Mouse (Mus musculus) retina, adult 2 months (tissue): ENCODE measurements at regions not wholly inside any gene's neighbourhood (a gene's known extent, or its start where the extent isn't known, plus 50 kb on each side); places are given as distances from the start of the nearest gene placed in this dataset.

Source experiments
- DNase-seq: peaks from one replicate; pipeline ENCODE4 v3.0.0-alpha.2; 2012; ENCODE audit warnings: low read depth, low spot score

DNA sequence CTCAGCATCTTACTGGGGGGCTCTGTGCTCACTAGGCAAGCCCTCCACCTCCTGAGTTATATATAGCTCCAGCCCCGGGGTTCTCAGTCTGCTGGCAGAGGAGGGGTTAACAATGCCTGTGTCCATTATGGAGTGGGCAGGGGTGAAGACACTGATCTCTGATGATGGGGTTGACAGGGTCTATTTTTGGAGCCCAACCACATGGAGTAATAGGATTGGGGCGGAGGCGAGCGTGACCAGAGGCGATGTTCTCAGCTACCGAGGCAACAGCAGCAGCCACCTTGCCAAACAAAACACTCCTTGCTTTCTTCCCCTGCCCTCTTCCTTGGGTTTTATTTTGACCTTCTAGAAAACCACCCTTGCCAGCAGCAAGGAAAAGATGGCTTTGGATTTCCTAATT lies 141.1 kb upstream of the Gli2 start:
- DNase-seq, result no peak

DNA sequence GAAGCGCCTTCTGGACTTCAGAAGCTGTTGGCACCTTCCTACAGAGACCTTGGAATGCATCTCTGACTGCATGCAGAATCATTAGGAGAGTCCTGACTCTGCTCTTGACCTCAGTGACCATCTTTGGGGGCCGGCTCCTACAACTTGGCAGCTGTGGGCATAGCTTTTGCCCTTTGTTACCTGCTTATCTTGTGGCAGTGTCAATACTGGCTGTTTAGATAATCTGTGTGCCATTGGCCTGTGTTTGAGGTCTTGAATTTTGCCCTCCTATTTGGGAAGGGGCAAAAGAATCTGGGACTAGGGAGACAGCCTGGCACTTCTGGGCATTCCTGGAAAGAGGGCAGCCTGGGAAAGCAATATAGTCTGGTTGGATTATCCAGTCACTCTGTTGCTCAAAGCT lies 137.8 kb upstream of the Gli2 start:
- no peak for DNase-seq

DNA sequence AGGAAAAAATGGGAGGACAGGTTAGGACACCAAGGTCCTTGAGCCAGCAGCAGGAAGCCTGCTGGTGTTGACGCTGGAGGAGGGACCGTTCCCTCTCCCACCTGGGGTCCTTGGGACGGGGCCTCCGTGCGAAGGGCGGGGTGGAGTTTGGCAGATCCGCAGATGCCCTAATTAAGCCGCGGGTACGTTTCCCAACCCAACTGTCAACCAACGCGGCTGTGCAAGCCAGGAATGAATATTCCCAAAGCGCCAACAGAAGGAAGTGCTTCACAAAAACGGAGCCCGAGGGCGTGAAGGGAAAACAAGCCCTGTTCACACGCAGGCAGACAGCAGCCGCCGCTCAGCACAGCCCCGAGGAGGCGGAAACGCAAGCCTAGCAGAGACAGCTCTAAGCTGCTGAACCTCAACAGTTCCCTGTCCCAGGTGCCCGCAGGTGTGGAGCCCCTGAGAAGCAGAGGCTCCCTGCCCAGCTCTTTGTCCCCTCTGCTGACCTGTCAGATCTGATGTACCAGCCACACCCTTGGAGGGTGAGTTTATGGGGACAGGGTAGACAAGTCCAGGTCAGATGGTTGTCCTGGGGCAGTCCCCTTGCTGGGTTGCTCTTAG lies 136.1 kb upstream of the Gli2 start:
- DNase-seq, result no peak

DNA sequence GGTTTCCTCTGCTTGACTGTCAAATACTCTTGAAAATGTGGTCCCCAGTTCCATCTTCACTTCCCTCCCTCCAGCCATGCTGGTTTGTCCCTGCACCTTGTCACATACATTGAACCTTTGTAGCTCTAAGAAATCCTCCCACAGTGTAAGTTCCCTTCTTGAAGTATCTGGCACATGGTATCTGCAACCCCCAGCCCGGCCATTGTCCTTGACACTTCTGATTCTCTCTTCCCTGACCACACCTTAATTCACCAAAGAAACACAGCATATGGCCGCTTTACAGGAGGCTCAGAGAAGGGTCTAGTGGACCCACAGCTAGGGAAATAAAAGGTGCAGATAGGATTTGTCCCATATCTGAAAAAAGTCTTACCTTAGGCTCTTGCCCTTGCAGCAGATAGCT lies 133.9 kb upstream of the Gli2 start:
- DNase-seq, result no peak

DNA sequence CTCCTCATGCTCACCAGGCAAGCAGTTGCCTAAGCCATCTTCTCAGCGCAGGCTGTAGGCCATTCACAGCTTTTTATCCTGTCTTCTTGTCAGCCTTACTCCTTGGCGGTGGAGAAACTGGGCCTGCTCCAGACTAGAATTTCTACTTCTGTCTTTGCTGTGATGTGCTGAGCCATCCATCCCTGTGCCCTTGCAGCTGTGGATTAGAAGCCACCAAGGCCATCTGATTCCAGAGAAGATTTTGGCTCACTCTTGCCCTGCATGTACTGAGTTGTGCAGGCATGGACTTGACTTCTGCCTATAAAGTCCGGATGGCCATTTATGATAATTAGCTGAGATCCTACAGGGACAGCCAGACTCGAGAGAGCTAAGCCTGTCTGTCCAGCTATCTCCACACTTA lies 133.4 kb upstream of the Gli2 start:
- no peak for DNase-seq

DNA sequence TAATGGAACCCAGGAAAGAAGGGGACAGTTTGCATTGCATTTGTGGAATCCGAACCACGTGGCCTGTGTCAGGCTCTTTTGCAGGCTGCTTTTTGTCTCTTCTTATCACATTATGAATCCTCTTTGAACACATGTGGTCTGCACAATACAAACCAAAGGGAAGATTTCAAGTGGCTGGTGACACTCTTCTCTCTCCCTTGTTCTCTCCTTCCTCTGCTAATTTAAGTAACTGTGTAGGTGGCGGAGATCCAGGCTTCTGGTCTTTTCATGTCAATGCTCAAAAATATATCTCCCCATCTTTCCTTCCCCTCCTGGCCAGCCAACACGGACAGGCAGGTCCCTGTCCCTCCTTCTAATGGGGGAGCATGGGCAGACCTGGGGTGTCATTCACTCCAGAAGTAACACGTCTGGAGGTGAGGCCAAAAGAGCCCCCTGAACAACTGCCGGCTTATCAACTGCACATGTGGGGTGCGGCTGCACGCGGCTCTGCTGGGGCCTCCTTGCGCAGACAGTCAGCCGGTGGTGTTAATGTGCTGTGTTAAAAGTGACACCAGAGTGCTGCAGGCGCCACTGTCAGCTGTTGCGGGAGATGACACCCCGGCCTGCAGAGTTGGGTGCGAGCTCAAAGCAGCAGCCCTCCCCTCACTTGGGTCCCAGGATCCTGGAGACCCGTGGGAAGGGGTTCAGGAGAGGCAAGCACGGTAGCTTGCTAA lies 130.3 kb upstream of the Gli2 start:
- no peak for DNase-seq

DNA sequence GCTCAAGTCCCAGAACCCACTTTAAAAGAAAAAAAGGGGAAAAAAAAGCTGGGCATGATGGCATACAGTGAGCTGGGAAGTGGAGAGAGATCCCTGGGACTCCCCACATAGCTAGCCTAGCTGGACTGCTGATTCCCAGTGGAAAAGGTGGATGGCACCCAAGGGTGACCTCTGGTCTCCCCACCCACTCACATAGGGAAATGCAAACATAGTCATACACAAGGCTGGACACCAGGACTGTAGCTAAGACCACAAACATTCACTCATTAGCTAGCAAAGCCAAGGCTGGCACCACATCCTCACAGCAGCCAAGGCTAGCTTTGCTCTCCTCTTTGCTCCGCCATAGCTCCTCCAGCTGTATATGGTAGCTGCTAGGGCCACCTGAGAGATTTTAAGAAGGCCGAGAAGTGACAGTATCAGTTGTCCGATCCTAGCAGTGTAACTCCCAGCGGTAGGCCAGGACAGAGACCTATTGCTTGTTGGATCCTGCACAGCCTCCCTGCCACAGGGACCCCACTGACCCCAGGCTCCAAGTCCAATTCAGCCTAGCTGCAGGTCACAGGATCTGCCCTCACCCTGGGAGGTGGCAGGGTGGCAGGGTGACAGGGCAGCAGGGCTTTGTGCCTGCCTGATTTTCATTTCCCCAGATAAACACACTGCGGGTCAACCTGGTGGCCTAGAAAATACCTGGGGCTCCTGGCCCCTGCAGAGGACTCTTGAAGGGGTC lies 119.8 kb upstream of the Gli2 start:
- no peak for DNase-seq

DNA sequence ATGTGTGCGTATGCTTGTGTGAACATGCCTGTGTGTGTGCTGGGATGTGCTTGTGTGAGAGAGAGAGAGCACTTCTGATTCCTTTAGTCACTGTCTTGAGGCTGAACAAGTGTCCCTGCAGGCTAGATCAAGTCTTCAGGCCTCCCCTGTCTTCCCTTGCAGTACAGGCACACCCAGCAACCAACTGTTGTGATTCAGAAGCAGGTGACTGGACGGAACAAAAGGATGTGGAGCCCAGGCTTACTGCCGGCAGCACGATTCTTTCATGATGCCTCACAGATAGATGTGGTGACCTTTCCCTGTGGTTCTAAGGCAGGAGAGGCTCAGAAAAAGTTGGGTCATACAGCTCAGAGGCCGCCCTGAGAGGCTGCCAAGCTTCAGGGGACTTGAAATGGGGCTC lies 114.0 kb upstream of the Gli2 start:
- no peak for DNase-seq

DNA sequence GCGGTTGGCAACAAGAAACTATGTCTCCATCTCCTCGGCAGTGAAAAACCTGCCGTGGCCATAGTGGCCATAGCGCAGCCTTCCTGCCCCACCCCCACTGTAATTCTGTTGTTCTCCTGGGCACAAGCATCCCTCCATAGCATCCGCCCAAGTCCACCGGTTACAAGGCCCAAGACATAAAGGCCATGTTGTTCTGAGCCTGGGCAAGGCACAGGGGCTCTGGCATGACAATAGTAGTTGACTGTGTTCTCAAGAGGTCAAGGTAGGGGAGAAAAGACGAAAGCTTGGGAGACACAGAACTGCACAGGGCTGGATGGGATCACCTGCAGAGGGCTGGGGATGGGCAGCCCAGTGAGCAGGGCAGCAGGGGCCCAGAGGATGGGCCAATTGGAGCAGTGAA lies 112.9 kb upstream of the Gli2 start:
- no peak for DNase-seq

DNA sequence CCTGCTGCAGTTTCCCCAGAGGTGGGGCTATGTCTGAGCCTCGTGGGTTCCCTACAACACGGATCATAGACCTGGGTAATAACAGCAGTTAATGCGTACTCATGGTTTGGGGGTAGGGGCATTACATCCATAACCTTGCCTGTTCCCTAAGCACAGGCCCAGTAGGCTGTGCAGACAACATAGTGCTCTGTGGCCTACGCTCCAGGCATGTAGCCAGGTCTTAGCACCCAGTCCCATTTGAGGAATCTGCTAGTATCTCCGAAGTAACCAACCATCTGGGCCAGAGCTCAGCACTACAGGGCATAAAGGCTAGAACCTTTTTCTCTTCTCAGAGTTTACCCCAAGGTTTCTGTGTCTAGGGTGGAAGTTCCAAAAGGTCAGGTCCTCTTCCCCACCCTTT lies 111.4 kb upstream of the Gli2 start:
- DNase-seq, result no peak

DNA sequence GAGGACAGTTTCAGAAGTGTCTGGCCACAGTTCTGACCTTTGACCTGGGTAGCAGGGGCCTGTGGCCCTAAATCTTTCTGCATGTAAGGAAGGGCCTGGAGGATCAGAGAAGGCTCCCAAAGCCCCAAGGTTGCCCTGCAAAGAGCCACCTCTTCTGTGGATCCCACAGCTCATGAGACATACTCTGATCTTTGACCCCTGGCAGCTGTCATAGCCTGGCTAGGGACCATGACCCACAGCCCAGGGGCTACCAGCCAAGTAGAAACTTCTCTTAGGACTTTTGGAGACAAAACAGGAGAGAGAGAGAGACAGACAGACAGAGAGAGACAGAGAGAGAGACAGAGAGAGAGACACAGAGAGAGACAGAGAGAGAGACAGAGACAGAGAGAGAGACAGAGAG lies 110.4 kb upstream of the Gli2 start:
- DNase-seq, result no peak

DNA sequence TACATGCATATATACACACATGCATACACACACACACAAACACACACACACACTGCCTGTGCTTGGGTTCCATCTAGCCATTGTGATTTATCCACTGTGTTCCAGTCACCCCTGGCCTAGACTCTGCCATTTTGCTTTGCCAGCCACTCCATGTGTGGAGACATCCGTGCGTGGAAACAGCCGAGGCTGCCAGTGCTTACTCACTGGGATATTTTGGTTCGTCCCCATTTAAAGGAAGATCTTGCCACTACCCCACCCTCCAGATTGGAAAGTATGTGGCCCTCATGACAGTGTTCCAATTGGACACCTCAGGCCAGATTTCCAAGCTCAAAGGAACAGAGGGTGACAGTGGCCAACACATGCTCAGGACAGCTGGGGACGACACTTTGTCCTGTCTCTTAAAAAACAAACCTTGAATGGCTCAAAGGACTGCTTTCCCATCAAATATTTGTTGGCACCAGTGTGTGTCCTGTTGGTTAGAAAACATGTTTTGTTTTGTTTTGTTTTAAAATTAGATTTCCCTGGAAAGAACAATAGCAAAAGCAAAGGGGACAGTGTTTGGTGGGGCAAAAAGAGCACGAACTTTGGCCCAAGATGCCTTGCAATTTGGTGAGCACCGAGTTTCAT lies 109.8 kb upstream of the Gli2 start:
- DNase-seq, result no peak

DNA sequence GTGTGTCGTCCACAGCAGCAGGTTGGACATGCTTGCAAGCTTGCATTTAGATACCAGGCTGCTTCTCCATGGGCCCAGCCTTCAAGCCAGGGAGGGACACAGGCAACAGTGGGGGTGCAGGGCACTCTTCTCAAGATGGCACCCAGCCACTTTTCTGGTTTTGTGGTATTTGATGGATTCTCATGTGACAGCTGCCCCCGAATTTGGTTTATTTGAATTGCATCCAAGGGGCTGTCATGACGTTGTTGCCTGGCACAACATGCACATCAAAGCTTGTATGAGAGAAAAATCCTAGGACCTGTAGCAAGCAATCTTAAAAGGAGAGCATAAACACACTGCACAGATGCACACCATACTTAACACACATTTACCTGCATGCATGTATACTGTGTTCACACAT lies 108.3 kb upstream of the Gli2 start:
- DNase-seq, result no peak

DNA sequence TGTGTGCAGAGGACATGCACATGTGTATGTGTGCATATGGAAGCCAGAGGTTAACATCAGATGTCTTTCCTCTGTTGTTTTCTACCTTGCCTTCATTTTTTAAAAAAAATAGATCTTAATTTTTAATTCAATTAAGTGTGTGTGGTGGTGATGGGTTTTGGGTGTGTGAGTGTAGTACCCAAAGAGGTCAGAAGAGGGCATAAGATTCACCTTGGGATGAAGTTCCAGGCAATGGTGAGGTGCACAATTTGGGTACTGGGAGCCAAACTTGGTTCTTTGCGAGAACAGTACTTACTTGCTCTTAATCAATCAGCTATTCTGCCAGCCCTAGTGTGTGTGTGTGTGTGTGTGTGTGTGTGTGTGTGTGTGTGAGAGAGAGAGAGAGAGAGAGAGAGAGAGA lies 106.9 kb upstream of the Gli2 start:
- no peak for DNase-seq

DNA sequence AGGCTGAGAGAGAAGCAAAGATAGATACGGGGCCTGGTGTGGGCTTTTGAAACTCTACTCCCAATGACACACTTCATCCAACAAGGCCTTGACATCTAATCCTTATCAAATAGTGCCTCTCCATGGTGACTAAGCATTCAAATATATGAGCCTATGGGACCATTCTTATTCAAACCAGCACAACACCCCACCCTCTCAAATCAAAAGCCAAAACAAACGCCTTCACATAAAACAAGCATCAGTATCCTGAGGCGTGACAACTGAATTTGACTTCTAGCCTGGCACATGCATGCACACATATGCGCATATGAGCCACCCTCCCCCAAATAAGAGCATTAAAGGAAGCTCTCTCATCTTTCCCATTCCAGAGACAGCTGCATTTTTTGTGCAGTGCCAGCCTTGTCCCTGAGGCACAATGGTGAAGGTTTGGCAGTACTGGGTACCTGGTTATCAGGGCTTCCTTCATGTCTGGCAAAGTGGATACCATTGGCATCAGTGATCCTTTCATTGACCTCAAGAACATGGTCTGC lies 103.8 kb upstream of the Gli2 start:
- no peak for DNase-seq

DNA sequence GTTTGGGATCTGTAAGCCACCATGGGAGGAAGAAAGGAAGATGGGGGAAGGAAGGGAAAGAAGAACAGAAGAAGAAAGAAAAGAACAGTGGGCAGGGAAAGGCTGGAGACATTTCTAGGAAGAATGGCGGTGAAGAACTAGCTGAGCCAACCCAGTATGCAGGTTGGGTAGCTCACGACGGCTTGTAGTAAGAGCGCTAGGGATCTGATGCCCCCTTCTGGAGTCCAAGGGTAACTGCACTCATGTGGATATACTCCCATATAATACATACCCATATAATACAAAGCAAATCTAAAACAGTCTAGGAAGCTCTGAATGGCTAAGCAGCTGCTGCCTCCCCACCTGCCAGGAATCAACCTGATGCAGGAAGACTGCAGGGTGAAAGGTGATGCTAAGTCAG lies 100.2 kb upstream of the Gli2 start:
- no peak for DNase-seq

DNA sequence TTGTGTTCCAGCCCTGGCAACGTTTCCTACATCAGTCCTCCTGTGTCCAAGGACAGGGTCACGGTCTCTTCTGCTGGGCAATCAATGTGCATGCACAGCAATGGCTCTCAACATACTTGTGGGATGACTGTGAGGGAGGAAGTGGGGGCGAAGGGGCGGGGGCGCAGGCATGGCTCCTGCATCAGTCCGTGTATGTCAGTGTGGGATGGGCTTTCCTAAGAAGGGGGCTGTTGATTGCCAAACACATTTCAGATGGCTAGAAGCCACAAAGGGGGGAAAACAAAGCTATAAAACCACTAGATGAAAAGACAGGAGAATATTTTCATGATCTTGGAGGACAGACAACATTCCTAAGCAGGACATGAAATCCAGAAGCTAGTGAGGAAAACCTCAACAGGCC lies 99.4 kb upstream of the Gli2 start:
- no peak for DNase-seq

DNA sequence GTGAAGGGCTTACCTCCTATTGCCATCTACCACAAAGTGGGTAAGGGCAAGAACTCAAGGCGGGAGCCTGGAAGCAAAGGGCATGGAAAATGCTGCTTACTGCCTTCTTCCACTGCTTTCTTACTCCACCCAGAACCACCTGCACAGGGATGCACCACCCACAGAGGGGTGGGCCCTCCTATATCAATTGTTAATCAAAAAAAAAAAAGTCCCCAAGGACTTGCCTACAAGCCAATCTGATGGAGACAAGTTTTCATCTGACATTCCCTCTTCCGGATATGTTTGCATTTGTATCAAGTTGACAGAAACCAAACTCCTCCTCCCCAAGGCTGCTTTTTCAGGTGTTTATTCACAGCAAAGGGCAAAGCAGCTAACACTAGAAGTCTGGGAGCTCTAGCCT lies 94.1 kb upstream of the Gli2 start:
- no peak for DNase-seq

DNA sequence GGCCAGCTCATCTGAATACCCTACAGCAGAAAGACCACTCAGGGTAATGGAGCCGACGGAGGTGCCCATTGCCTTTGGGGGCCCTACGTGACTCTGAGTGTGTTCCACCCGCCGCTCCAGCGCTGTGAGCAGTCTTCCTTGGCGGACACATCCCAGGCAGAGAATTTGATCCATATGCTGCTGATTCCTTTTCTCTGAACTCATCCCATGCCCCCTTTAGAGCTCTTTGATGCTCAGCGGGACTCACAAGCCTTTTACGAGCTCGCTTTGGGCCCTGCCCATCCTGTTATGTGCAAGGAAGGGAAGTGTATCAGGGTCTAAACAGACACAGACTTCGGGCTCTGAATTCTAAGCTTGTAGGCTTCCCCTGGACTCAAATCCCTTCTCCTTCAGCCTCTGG lies 90.4 kb upstream of the Gli2 start:
- DNase-seq, result no peak

DNA sequence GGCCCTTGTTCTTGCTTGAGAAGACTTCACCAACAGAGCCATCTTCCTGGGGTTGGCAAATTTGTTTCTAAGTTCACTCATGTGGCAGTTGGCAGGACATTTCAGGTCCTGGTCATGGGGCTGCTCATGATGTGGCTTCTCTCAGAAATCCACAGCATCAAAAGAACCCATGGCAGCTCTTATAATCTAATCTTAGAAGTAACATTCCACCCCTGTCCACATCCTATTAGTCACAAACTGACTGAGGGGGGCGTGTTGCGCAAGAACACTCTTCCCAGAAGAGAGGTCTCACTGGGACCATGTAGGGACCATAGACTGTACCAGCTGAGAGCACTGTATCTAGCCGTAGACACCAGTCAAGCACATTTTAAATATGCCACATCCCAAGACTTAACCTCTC lies 75.6 kb upstream of the Gli2 start:
- DNase-seq, result no peak

DNA sequence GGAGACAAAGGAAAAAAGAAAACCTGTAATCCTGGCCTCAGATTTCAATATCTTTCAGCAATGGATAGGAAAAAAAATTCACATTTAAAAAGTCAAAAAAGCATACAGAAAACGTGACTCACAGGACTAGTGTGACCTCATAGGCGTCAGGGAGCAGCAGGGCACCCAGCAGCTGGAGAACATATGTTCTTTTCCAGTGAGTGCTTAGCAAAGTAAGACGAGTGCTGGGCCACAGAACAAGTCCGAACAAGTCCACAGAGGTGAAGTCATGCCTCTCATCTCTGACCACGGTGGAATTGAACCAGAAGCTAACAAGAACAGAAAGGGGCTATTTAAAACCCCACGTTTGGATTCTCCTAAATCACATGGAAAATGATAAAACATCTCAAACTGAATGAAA lies 72.1 kb upstream of the Gli2 start:
- DNase-seq, result no peak

DNA sequence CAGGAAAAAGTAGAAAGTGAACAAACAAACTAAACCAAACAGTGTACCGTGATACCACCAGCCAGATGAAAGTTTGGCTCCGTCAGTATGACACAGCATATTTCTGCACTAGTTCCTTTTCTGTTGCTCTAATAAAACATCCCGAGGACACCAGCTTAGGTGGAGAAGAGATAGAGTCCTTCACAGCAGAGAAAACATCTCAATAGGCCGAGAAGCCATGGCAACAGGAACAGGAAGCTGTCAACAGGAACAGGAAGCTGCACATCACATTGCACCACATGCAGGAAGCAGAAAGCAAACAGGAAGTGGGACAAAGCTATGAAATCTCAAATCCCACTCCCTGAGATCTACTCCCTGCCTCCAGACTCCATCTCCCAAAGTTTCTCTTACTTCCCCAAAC lies 71.4 kb upstream of the Gli2 start:
- no peak for DNase-seq

DNA sequence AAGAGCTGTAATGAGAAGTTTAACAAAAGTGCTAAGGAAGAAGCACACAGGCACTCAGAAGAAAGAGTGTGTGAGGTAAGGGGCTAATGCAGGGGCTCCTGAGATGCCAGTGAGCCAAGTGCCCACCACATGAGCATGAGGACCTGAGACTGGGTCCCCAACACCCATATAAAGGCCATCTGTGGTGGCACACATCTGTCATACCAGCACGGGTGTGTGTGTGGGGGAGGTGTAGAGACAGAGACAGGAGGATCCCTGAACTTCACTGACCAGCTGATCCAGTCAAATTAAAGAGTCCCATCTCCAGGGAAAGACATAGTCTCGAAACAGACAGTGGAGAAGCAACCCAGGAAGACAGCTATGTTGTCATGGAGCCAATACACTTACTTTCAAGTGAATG lies 70.6 kb upstream of the Gli2 start:
- DNase-seq, result no peak
